Mouse (Mus musculus): ENCODE measurements at regions not wholly inside any gene's neighbourhood (a gene's known extent, or its start where the extent isn't known, plus 50 kb on each side); places are given as distances from the start of the nearest gene placed in this dataset.

DNA sequence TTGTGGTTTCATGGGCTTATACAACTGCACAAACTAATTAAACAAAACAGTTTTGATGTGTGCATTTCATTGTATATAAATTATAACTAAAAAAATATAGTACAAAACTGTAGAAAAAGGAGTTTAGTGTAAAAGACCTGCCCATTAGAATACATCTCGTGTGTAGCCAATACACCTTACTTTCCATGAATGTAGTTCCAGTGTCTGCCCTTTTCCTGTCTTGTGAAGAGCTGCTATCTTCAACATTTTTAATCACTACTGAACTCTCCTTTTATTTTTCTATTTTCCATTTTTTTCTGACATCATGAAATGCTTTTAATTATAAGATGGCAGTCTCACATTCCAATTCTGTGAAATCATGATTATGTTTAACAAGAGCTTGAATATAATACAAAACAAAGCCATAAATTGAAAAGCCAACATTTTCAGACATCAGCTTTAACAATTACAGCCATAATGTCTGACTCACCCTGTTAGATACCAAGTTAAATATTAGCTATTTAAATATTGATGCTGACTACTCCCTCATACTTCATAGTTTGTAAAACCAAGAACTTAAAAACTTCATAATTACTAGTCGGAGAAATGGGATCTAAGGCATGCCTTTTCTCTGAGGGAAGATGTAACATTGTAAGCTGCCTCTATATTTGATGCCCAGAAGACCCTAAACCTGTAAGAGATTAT, 163.6 kb upstream of the Sema3d start:
- no peak for DNase-seq (ENCODE audit: low spot score in 2 of 2)

DNA sequence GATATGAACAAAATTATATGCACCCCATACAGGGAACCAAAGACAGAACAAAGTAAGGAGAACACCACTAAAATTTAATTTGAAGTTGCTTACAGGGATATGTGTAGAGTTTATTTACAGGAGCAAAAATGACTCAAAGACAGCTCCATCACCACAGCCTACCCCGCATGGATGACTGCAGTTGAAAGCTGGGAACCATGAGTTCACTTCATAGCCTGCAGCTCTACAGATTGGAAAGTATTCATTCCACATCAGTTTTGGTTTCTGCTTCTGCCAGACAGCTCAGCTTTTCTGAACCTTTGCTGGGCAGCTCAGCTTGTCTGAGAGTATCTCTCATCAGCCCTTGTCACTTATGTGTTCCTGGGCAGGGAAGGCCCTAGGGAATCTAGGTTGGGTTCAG, 160.6 kb upstream of the Sema3d start:
- DNase-seq (ENCODE audit: low spot score in 2 of 2): no peak

DNA sequence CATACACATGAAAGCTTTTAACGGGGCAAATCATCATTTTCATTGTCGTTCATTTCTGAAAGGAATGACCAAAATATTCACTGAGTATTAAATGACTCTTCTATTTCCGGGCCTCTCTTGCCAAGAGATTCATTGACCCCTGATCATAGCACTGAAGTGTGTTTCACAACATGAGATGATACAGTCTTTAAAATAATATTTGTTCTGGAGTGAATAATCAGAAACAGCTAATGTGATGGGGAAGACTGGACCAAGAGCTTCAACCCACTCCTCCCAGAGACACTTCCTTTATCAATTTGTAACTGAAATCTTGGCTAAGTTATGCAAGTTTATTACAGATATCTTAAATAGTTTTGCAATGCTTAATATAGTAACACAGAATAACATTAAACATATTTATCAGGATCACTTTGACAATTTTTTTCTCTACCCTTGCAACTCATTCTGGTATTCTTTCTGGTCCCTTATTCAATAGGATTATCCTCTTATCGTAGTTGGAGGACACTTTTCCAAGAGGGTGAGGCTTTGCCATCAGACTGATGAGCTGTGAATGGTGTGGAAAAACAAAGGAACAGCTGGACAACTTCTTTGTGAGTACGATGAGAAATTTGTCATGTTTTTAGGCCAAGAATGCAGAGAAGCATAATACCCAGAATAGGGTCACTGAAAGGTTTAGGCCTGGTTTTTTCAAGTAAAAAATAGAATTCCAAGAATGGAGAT, 149.6 kb upstream of the Sema3d start:
- no peak for DNase-seq (ENCODE audit: low spot score in 2 of 2)

DNA sequence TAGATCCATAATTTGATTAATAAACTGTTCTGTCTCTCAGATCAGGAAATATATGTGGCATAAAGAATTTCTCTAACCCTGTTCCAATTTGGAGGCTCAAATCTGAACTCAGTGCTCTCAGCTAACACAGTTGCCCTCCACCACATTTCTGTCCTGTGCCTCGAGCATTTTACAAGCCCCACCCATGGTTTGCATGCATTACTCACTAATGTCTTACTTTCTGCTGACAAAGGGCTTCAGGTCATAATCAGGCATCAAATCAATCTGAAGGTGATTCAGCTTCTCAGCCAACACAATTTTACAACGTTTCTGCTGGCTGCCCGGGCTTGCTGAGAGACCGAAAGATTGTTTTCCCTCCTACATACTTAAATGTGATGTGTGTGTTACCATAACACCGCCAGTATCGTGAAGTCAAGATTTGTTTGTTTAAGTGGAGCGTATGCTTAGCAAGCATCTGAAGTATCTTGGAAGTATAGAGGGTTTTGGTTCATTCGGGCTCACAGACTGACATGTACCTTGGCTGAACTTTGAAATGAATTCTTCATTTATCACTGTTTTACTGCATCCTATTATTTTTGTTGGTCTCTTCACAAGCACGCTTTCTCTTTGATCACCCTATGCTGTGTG, 139.9 kb upstream of the Sema3d start:
- no peak for DNase-seq (ENCODE audit: low spot score in 2 of 2)

DNA sequence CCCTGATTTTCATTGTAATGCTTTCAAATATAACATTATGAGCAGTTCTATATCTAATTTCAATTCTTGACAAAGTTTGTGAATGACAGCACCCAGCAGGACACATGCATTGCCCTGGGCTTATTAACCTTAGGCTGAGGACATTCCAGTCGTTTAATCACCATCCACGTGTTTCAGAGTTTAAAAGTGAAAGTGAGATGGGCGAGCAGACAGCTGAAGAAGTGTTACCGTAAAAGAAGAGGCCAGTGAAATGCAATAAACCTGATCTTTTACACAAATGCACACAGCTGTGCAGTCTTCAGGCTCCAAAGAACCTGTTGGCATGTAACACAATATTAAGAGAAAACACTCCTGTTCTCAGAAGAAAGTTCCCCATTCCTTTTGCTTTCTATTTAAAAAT, 89.5 kb upstream of the Sema3d start:
- DNase-seq (ENCODE audit: low spot score in 2 of 2): no peak

DNA sequence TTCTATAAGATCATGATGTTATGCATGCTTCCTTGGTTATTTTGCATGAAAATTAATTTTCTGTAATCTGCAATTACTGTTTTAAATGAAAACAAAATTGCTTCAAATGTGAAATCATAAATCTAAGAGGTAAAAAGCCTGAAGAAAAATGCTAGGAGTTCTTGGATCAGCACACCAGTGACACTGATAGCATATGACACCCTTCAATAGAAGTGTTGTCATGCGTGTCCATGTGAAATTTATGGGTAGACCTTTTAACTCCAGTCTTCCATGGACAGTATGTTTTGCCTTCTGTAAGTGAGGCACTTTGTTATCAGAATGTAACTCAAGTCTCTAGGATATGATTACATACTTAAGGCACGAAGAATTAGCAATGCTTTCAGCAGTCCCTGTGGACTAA, 85.9 kb upstream of the Sema3d start:
- no peak for DNase-seq (ENCODE audit: low spot score in 2 of 2)

DNA sequence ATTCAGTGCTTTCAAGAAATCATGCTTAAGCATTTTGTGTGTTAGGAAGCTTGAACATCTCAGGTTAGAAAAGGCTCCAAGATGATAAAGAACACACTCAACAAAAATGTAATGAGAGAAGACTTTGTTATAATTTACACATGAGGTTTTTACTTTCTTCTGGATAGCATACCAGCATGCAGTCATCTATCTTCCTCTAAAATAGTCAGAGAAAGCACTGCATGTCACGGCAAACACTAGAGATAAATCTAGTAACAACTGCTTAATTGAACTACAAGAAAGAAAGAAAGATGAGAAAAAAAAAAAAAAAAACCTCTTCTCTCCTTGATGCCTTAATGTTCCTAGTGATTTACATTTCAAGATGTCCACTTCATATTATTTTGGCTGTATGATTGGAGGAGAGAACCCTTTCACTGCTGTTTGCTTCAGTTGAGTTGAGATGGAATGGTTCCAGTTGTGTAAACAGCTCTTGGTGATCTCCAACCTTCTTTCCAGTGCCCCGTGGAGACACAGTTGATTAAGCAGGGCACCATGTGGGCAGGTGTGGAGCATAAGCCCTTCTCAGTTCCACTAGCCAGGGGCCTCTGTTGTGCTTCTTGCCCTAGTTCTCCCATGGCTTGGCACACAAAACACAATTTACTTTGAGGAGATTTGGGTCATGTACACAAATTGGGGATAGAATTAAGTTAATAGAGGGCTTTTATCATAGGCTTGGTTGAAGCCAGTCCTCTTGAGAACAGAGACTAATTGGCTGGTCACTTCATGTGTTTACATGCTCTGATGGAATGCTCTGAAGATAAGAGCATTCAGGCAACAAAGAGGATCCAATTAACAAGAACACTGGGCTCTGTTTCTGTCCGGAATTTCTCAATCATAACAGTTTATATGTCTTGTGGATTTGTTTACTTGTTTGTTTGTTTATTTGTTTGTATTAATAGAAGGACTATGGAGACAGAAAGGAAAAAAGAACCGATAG, 81.1 kb upstream of the Sema3d start:
- DNase-seq (ENCODE audit: low spot score in 2 of 2): no peak

DNA sequence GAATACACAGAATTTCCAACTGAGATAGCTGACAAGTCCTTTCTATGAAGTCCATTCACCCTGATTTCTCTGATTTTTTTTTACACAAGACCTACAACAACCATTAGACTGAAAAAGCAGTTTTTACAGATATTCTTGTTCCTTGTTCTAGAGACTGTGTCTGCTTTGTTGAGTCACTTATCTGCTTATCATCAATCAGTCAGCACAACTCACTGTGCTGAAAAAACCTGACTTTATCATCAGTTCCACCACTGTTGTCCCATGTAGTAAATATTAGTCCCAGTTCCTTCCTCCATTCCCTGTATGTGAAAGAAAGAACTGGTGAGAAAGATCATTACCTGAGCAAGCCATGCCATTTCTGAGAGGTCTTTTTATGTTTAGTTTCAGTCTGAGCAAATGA, 73.8 kb upstream of the Sema3d start:
- no peak for DNase-seq (ENCODE audit: low spot score in 2 of 2)

DNA sequence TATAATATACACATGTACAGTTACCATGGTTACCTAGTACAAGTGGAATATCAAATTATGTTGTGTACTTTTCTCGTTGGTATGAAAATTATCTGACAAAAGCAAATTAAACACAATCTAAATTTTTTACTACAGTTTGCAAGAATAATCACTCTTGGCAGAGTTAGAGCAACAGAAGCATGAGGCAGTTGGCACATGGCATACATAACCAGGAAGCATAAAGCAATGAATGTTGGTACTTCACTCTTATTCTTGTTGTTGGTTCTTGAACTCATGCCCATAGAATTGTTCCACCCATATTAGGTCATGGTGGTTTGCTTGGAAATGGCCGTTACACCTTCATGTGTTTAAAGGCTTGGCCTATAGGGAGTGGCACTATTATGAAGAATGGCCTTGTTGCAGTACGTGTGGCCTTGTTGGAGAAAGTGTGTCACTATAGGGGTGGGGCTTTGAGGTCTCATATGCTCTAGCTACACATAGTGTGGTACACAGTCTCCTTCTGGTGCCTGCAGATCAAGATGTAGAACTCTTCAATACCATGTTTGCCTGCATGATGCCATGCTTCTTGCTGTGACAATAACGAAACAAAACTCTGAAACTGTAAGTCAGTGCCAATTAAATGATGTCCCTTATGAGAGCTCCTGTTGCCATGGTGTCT, 50.4 kb upstream of the Sema3d start:
- no peak for DNase-seq (ENCODE audit: low spot score in 2 of 2)

Measured in left cerebral cortex, adult 8-10 months (tissue).